Mouse (Mus musculus) brain, embryonic 14.5 days (tissue): ENCODE results near the gene Hbq1a.

Source experiments
- CTCF ChIP-seq: fragments of 200-500 bp; IDR thresholded peaks from 2 replicates; pipeline ENCODE4 v1.5.1; 2012; ENCODE audit warnings: inconsistent platforms, mild to moderate bottlenecking, moderate library complexity, borderline replicate concordance; ENCODE audit not compliant: insufficient read depth, insufficient read length; ENCODE audit errors: extremely low read depth
- POLR2A ChIP-seq: fragments of 200-500 bp; IDR thresholded peaks from 2 replicates; pipeline ENCODE4 v1.6.1; 2012; ENCODE audit warnings: mild to moderate bottlenecking, inconsistent platforms, borderline replicate concordance; ENCODE audit not compliant: poor library complexity, insufficient read depth, insufficient read length, severe bottlenecking; ENCODE audit errors: extremely low read depth

DNA sequence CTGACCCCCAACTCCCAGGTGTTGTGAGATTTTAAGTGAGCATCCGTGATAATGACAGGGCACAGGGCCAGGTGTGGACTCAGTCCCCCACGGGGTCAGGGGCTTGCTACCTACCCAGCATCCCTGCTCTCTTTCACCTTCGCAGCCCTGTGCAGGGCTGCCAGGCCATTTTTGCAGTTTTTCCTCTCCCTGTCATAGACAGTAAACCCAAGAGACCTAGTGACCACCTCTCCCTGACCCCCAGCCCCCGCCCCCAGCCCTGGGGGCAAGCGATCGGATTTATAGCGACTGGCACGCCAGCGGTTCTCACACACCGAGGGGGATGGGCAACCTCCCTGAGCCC, 47.4 kb downstream of the Hbq1a start:
- no peak for TF ChIP-seq CTCF
- TF ChIP-seq POLR2A: no peak; the same call in 1 of the 2 replicates
